Mouse (Mus musculus): Measurements from ENCODE around the gene Fam171a2. TPM values are rescaled to one million over a fixed set of nuclear protein-coding genes. Genes with fewer than 3 reads are reported as not detected.
A peak's percentile ranks its signal among the peaks of the same experiment; 100 is the strongest.

Gene Fam171a2
- polyA plus RNA-seq, 1 experiment from 2014 or later = 5.7 TPM

- Histone ChIP-seq H3K4me3 (no peak overlapping the region), H3K27me3 (no peaks in the 10 kb centered on the region), H3K4me2 (no peak overlapping the region), H3K27ac (no peak overlapping the region), H3K4me1 (no peaks in the 10 kb centered on the region), H3K9me3 (no peaks in the 10 kb centered on the region), H3K9ac (no peak overlapping the region), H3K36me3 (peaks cover 63% of the 10 kb centered on the region)
- no peak for ATAC-seq (ENCODE audit: insufficient number of reproducible peaks, low FRiP score, low TSS enrichment, low read depth)
- 97% methylated on average over 23 of the region's 23 CpGs for WGBS
Measured at GRCm38 (mm10) chr11:102479581-102479980, 32.1 kb upstream of the Fam171a2 start.

- no peaks in the 10 kb centered on the region for H3K27me3 ChIP-seq
- no peak overlapping the region for H3K9ac ChIP-seq
- no peak overlapping the region for H3K4me3 ChIP-seq
- H3K4me2 ChIP-seq = no peak overlapping the region
- ATAC-seq (ENCODE audit: insufficient number of reproducible peaks, low FRiP score, low TSS enrichment, low read depth) = no peak
- H3K27ac ChIP-seq = no peak overlapping the region
- WGBS = 90% methylated on average over 3 of the region's 3 CpGs
- H3K9me3 ChIP-seq = no peaks in the 10 kb centered on the region
- no peaks in the 10 kb centered on the region for H3K4me1 ChIP-seq
- peaks cover 59% of the 10 kb centered on the region for H3K36me3 ChIP-seq
Measured at GRCm38 (mm10) chr11:102478671-102479070, 31.2 kb upstream of the Fam171a2 start.

- Histone ChIP-seq H3K9me3 (no peaks in the 10 kb centered on the region), H3K9ac (no peak overlapping the region), H3K4me2 (no peak overlapping the region), H3K4me3 (no peak overlapping the region), H3K27me3 (no peaks in the 10 kb centered on the region), H3K27ac (no peak overlapping the region), H3K4me1 (no peaks in the 10 kb centered on the region), H3K36me3 (peaks cover 35% of the 10 kb centered on the region)
- no peak for ATAC-seq (ENCODE audit: insufficient number of reproducible peaks, low FRiP score, low TSS enrichment, low read depth)
- 97% methylated on average over 3 of the region's 3 CpGs for WGBS
Measured at GRCm38 (mm10) chr11:102475027-102475426, 27.5 kb upstream of the Fam171a2 start.

- Histone ChIP-seq H3K27ac (no peak within 1 kb of the TSS), H3K36me3 (no peaks in the 10 kb centered on the region), H3K4me3 (no peak within 1 kb of the TSS), H3K9me3 (no peaks in the 10 kb centered on the region), H3K27me3 (no peaks in the 10 kb centered on the region), H3K9ac (no peak within 1 kb of the TSS), H3K4me1 (peaks cover 25% of the 10 kb centered on the region), H3K4me2 (no peak within 1 kb of the TSS)
- no peak for ATAC-seq (ENCODE audit: insufficient number of reproducible peaks, low FRiP score, low TSS enrichment, low read depth)
- WGBS = 60% methylated on average over 11 of the region's 11 CpGs
Measured at GRCm38 (mm10) chr11:102469648-102470357, 22.3 kb upstream of the Fam171a2 start, which contains the start of gene Itga2b. Itga2b (minus strand) TSS chr11:102470122.

- Histone ChIP-seq H3K4me2 (peak overlapping the region; percentile 91), H3K36me3 (no peaks in the 10 kb centered on the region), H3K27me3 (no peaks in the 10 kb centered on the region), H3K27ac (peak overlapping the region; percentile 87), H3K4me1 (peaks cover 25% of the 10 kb centered on the region), H3K9ac (peak overlapping the region; percentile 51), H3K9me3 (no peaks in the 10 kb centered on the region), H3K4me3 (peak overlapping the region; percentile 49)
- peak; percentile 92 for ATAC-seq (ENCODE audit: insufficient number of reproducible peaks, low FRiP score, low TSS enrichment, low read depth)
- WGBS = under 1% methylated on average over 37 of the region's 37 CpGs
Measured at GRCm38 (mm10) chr11:102467041-102467631, 19.7 kb upstream of the Fam171a2 start.

- peak overlapping the region; percentile 19; the same call in 1 of the 2 replicates for H3K4me2 ChIP-seq
- 0 out of 2 replicates have a peak, but pooled peaks cover 3% of the 10 kb centered on the region for H3K27me3 ChIP-seq
- H3K9ac ChIP-seq = no peak overlapping the region
- 0 out of 2 replicates have a peak overlapping the region, but pooled peaks have one; percentile 4 for H3K4me3 ChIP-seq
- no peaks in the 10 kb centered on the region for H3K36me3 ChIP-seq
- H3K9me3 ChIP-seq = no peaks in the 10 kb centered on the region
- 19% methylated on average over 26 of the region's 26 CpGs for WGBS
- ATAC-seq (ENCODE audit: insufficient number of reproducible peaks, low FRiP score, low TSS enrichment, low read depth) = no peak
- H3K27ac ChIP-seq = peak overlapping the region; percentile 87
- peaks cover 25% of the 10 kb centered on the region for H3K4me1 ChIP-seq
Measured at GRCm38 (mm10) chr11:102465713-102466436, 18.4 kb upstream of the Fam171a2 start.

- Histone ChIP-seq H3K9me3 (no peaks in the 10 kb centered on the region), H3K9ac (no peak overlapping the region), H3K36me3 (no peaks in the 10 kb centered on the region), H3K4me3 (no peak overlapping the region), H3K4me2 (no peak overlapping the region), H3K27me3 (peaks cover 10% of the 10 kb centered on the region; the same call in 1 of the 2 replicates), H3K4me1 (peaks cover 25% of the 10 kb centered on the region), H3K27ac (no peak overlapping the region)
- no peak for ATAC-seq (ENCODE audit: insufficient number of reproducible peaks, low FRiP score, low TSS enrichment, low read depth)
- WGBS = 89% methylated on average over 6 of the region's 6 CpGs
Measured at GRCm38 (mm10) chr11:102464901-102465300, 17.4 kb upstream of the Fam171a2 start.

GRCm38 (mm10) chr11:102461764-102462163, 14.3 kb upstream of the Fam171a2 start:
- 74% methylated on average over 3 of the region's 3 CpGs for WGBS
- no peak overlapping the region for H3K4me3 ChIP-seq
- H3K27ac ChIP-seq = no peak overlapping the region
- H3K4me2 ChIP-seq = no peak overlapping the region
- peaks cover 16% of the 10 kb centered on the region; the same call in 1 of the 2 replicates for H3K27me3 ChIP-seq
- H3K9ac ChIP-seq = no peak overlapping the region
- no peaks in the 10 kb centered on the region for H3K9me3 ChIP-seq
- peaks cover 17% of the 10 kb centered on the region for H3K4me1 ChIP-seq
- no peaks in the 10 kb centered on the region for H3K36me3 ChIP-seq
- no peak for ATAC-seq (ENCODE audit: insufficient number of reproducible peaks, low FRiP score, low TSS enrichment, low read depth)

GRCm38 (mm10) chr11:102460541-102460940, 13.1 kb upstream of the Fam171a2 start:
- Histone ChIP-seq H3K27ac (no peak overlapping the region), H3K9ac (no peak overlapping the region), H3K36me3 (no peaks in the 10 kb centered on the region), H3K4me2 (no peak overlapping the region), H3K27me3 (peaks cover 16% of the 10 kb centered on the region; the same call in 1 of the 2 replicates), H3K4me1 (peaks cover 16% of the 10 kb centered on the region), H3K4me3 (no peak overlapping the region), H3K9me3 (no peaks in the 10 kb centered on the region)
- no peak for ATAC-seq (ENCODE audit: insufficient number of reproducible peaks, low FRiP score, low TSS enrichment, low read depth)
- WGBS = 62% methylated on average over 16 of the region's 16 CpGs

- Histone ChIP-seq H3K36me3 (no peaks in the 10 kb centered on the region), H3K4me3 (peak overlapping the region; percentile 52), H3K27me3 (peaks cover 28% of the 10 kb centered on the region), H3K4me1 (peaks cover 21% of the 10 kb centered on the region), H3K9ac (peak overlapping the region; percentile 26; the same call in 1 of the 2 replicates), H3K27ac (no peak overlapping the region; the same call in 1 of the 2 replicates), H3K4me2 (peak overlapping the region; percentile 84), H3K9me3 (no peaks in the 10 kb centered on the region)
- peak; percentile 81 for ATAC-seq (ENCODE audit: insufficient number of reproducible peaks, low FRiP score, low TSS enrichment, low read depth)
- under 1% methylated on average over 40 of the region's 40 CpGs for WGBS
Measured at GRCm38 (mm10) chr11:102455740-102456396, 8.4 kb upstream of the Fam171a2 start.

- Histone ChIP-seq H3K4me2 (no peak overlapping the region), H3K9me3 (no peaks in the 10 kb centered on the region), H3K4me1 (peaks cover 27% of the 10 kb centered on the region), H3K27ac (no peak overlapping the region), H3K9ac (no peak overlapping the region), H3K36me3 (no peaks in the 10 kb centered on the region), H3K4me3 (no peak overlapping the region), H3K27me3 (peaks cover 33% of the 10 kb centered on the region)
- 21% methylated on average over 10 of the region's 10 CpGs for WGBS
- no peak for ATAC-seq (ENCODE audit: insufficient number of reproducible peaks, low FRiP score, low TSS enrichment, low read depth)
Measured at GRCm38 (mm10) chr11:102453131-102453530, 5.6 kb upstream of the Fam171a2 start.

All from limb, embryonic 15.5 days (tissue).